Mouse (Mus musculus) skeletal muscle tissue, adult 2 months (tissue): ENCODE results near the gene Cyp11a1.

Experiments used
- DNase-seq: peaks from one replicate; pipeline ENCODE4 v3.0.0-alpha.2; 2012; ENCODE audit warnings: low read depth, low spot score

The Cyp11a1 gene

DNA sequence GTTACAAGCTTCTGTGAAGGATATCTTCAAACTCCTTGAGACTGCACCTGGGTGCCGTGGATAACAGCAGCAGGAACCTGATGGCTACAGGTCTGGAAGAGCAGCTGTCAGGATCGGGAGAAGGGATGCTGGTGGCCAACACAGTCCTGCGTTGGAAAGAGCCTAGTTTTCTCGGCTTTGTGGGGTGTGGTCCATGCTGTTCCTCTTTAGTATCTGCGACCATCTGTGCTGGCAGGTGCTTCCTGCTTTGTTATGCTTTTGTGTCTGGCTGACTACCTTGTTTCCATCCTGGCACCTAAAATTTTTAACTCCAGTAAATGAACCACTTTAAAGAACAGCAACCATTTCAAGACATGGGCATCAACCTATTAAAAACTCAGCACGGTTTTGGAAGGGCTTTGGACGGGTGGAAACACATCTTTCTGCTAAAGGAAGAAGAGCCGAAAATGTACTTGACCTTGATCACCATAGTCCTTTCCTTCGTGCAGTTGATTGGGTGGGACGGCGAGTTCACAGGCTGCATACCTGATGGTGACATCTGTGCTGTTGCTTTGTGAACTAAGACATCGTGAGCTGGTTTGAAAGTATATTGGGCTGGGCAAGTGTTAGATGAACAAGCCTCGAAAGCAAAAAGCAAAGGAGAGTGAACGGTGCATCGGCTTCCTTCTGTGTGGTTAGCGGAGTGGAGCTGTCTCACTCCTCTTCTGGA lies at the start of gene Cyp11a1:
TSS of gene Cyp11a1 (plus strand) at position 659 of the 709 bp plus-strand sequence.
- no peak for DNase-seq

DNA sequence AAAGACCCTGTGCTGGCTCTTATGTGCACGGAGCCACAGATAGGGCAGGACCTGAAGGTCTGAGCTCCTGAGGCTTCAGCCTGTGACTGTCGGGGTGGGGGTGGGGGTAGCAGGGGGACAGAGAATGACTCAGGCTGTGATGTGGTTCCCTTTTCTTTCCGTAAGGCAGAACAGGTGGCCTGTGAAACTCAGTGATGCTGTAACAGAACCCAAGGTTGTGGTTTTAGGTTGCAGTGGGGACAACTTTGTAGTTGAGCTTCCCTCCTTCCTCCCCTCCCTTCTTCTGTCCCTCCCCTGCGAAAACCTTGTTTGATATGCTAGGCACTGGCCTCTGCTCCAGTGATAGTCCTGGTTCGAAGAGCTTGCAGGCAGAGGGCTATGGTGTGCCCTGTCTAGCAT lies 49.4 kb upstream of the Cyp11a1 start:
- no peak for DNase-seq

DNA sequence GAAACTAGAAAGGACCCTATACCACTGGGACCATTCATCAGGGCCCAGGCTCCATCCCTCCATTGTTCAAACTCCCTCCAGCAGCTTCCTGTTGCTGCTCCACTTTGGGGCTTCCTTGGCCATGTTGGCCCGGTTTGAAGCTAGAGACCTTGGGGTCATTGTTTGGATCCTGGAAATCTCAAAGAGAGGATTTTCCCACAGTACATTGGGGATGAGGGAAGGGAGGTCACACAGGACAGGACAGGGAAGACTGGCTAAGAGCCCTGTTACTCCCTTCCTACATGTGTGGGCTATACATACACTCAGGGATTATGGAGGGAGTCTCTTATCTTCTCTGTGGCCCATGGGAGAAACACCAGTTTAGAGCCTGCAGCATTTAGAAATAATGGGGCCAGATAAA lies 47.6 kb upstream of the Cyp11a1 start:
- DNase-seq: no peak

DNA sequence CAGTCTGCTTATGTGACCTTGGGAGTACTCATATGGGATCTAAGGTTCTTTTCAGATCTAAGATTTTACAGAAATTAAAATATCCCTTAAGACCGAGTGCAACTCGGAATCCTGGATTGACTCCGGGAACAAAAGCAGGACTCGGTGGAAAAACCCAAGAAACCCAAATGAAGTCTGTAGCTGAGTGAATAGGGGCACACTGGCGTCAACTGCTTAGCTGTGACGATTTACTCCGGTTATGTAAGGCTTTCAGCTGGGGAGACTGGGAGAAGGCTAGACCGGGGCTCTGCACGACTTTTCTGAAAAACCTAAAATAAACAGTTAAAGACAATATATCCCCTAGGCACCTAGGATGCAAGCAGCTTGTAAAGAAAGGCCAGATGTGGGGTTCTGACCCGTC lies 46.8 kb upstream of the Cyp11a1 start:
- no peak for DNase-seq

DNA sequence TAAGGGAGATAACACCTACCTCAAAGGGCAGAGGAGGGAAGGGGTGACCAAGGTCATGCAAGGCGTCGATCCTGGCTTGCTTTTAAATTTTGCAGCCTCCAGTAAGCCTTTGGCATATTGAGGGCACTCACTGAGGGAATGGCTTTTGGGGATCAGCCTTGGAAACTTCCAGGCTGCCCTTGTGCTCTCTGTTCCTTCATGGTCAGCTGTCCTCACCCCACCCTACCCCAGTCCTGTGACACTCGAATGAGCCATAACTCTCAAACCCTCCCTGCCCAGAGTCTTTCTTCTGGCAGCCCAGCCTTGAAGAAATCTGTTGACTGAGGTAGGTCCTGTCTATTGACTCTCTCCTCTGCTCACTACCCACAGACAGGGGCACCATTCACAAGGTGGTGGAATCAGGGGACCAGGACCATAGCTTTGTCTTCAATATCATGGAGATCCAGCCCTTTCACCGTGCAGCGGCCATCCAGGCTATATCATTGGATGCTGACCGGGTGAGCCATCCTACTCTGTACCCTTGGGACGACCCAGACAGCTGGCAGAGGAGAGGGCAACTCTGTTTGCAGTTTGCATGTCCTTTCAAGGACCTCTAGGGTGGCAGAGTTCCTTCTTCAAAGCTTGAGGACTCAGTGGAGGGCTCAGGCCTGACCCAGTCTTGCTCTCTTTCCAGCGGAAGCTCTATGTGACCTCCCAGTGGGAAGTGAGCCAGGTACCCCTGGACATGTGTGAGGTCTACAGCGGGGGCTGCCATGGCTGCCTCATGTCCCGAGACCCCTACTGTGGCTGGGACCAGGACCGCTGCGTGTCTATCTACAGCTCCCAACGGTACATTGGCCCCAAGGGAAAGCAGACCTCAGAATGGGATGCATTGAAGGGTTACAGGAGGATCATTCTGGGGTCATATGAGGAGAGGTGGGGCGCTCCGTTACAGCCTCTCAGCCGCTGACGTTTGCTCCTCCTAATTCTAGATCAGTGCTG lies 46.0 kb upstream of the Cyp11a1 start:
- no peak for DNase-seq

DNA sequence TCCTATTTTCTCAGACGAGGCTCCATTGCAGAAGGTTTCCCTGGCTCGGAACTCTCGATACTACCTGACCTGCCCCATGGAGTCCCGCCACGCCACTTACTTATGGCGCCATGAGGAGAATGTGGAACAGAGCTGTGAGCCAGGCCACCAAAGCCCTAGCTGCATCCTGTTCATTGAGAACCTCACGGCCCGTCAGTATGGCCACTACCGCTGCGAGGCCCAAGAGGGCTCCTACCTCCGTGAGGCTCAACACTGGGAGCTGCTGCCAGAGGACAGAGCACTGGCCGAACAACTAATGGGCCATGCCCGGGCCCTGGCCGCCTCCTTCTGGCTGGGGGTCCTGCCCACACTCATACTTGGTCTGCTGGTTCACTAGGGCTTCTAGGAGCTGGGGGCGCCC lies 45.0 kb upstream of the Cyp11a1 start:
- DNase-seq: no peak

DNA sequence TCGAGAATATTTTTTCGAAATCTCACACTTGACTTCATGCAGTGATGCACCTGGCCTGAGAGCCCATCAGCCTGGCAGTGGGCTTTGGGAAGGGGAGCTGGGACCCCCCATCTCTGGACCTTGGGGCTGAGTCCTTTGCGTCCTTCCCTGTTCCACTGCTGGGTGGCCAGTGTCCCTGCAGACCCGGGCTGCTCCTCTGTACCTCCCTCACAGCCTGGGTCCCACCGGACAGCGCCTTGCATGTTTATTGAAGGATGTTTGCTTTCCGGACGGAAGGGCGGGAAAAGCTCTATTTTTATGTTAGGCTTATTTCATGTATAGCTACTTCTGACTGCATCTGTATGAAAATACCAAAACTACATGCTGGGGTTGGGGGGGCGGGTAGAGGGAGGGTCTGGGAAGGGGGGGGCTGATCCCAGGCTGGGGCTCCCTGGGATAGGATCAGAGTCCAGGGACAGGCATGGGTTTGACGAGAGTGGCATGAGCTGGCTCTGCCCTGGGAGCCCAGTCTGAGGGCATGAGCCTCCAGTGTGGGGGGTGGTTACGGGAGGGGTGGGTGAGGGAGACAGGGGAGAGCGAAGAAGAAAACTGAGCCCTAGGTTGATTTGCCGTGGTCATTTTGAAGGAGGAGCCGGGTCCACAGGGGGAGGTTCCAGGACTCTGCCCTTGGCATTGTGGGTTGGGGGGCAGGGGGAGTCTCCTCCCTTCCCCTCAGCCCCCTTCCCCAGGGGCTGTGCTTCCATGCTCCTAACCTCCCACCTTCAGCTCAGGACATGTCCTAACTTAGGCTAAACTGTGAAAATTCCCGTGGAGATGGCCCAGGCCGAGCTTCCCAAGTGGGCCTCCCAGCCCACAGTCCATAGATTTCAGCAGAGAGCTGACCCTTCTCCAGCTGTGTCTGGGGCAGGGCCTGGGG lies 44.1 kb upstream of the Cyp11a1 start:
- DNase-seq: no peak

DNA sequence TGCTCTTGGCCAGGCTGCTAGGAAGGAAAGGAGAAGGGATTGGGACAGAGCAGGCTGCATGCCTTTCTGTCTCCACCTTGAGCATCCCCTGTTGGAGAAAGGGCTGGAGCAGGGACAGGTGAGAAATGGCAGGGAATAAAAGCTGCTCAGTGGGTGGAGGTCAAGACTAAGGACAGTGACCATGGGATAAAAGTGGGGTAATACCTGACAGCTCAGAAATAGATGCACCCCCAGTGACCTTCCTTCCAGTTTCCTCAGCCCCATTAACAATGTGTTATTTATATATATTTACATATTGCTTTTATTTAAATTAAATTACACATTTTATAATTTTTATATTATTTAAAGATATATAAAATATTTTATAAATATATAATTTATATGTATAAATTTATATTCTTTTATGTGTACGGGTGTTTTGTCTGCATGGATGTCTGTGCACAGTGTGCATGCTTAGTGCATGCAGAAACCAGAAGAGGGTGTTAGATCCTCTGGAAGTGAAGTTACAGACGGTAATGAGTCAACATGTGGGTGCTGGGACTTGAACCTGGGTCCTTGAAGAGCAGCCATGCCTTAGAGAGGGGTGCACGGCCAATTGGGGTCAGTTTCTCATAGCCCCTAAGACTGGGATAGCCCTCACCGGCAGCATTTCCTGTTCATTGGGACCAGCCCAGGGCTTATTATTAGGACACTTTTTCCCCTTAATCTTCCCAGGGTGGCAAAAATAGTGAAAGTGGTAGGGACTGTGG lies 42.8 kb upstream of the Cyp11a1 start:
- DNase-seq: no peak

DNA sequence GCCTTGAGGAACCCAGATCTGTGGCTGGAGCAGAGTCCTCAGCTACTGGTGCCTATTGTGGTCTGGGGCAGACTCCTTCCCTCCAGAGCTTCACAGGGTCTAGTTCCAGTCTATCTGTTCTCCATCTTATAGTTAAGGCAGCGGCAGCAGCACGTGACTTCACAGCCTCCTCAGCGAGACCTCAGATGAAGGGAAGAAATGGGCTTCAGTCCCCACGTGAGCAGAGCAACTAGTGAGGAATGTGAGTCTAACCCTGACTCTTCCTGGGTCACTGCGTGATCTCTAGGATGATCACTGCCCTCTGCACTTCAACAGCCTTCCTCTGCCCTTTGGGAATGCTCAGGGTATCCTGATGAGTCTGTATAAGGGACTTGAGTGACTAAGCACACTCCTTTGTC lies 42.2 kb upstream of the Cyp11a1 start:
- no peak for DNase-seq

DNA sequence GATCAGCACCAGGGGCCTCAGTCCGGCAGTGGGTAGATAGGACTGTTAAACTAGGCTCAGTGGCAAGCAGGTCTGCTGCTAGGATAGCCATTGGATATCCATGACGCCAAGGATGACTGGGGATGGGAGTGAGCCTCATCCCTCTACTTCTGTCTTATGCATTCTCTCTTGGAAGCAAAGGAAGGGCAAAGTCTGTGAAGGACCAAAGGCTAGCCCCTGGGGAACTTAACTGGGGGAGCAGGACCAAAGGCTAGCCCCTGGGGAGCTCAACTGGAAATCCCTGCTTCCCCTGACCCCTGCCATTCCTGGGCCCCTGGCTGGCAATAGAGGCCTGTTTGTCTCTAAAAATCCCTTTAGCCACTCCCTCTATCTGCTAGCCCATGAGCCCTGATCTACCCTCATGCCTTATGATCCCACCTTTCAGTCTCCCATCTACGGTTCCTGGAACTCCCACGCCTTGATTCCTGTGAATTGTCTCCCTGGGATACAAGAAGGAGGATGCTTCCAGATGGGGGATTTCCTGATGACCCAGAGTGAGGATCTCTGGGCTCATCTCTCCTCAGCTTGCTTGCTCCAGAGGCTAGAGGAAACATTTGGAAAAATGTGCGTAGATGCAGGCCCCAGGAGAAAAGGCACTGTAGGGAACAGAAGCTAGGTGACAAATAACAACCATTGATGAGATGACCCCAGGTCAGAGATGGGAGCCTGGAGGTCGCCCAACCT lies 41.5 kb upstream of the Cyp11a1 start:
- no peak for DNase-seq

DNA sequence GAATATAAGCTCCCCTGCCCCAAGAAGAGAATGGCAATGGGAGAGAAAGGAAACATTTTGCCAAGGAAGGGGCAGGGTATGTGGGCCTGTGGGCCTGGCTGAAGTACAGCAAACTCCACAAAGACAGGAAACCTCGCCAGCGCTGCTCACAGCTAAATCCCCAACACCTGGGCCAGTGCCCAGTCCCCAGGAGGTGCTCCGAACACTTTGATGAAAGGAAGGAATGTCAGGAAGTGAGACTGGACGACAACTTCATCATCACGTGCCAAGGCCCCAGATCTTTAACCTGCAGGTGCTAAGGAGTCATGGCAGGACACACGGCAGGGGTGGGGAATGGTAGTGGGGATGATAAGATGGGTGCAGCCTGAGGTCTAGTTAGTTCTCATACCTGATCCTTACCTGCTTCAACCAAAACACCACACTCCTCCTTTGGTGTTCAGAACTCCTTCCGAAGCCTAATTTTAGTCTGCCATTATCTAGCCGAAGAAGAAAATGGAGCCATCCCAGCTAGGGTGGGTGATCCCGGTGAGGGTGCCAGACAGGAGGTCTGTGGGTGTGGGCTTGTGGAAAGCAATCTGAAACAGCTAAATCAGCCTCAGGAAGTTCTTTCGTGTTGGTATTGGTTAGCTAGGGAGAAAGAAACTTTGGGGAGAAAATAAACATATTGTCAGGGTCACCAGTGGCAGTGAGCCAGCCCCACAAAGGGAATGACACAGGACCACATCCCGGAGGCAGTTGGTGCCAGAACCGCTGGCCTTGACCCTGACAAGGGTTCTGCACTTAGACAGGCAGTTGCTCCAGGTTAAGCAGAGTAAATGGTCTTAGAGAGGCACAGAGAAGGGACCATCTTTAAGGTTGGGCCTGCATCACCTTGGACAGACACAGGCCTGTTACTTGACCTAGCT lies 40.7 kb upstream of the Cyp11a1 start:
- no peak for DNase-seq

DNA sequence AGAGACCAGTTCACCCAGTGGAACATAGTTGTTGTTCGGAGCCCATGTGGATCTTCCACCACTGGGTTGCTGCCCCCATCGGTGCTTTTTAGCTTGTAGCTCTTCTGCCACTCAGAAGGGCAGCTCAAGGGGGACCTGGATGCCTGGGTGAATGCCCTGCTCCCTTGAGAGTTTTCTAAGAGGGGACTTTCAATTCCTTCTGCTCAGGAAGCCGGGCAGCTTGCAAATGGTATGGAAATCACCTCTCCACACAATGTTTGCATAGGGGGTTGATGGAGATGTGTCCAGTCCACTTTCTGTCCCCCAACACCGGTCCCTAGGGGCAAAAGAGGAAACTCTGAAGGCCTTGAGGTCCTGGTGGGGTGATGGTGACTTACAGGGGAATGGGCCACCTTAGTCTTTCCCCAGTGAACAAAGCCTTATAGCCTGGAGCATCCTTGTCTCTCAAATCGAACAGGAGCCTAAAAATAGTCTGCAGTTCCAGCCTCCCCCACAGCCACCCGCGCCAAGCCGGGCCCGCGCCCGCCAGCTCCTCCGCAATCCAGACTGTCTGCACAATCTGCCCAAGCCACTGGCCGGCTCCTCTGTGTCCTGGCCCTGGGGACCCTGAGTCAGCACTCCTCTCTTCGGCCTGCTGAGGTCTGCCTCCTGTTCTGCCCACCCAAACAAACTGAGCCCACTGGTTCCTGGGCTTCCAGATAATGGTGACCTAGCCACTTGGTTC lies 38.8 kb upstream of the Cyp11a1 start:
- DNase-seq: no peak

DNA sequence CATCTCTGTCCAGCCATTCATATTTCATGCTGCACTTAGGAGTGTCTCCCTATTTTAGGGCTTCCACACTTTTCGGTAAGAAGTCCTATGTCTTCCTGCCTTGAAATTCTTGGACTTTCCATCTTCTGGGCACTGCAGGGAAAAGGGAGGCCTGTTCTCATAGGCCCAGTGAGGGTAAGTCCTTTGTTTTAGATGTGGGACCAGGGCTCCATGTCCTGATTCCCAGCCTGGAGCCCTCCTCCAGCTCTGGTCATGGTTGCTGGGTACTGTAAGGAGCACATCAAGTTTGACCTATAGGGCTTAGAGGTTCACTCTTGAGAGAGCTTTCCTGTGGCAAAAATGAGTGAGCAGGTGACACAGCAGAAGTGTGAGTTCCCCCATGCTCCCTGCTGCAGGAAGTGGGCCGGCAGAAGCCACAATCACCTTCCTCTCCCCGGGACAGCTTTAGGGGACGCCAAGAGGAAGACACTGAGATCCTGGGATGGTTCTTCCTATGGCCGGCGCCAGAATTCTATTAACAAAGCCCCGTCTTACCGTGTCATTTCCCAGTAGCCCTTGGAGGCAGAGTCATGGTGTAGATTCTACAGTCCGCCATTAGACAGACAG lies 37.9 kb upstream of the Cyp11a1 start:
- no peak for DNase-seq

DNA sequence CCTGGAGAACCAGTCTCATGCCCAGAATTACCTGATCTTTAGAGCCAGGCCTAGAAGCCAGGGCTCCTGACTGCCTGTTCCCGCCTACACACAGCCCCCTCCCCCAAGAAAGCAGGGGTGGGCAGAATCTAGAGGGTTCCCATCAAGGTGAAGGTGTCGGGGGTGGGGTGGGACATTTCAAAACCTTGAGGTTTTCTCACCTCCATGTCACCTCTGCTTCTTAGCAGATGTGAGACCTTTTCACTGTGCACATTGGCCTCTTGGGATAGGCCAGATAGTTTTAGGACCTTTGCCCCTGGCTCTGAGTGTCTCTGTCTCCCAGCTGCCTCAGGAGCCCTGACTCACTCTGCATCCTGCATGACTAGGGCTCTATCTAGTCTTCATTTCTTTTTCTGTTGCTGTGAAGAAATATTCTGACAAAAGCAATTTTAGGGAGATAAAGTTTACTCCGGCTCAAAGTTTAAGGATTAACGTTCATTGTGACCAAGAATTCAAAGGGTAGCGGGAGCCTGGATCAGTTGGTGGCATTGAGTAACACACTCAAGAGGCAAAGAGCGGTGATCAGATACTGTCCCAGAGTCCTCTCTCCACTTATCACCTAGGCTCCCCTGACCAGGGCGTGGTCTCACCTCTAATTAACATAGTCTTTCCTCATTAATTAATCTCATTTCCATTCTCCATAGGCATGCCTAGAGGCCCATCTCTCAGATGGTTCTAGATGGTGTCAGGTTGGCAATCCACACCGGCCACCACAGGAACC lies 37.2 kb upstream of the Cyp11a1 start:
- no peak for DNase-seq

DNA sequence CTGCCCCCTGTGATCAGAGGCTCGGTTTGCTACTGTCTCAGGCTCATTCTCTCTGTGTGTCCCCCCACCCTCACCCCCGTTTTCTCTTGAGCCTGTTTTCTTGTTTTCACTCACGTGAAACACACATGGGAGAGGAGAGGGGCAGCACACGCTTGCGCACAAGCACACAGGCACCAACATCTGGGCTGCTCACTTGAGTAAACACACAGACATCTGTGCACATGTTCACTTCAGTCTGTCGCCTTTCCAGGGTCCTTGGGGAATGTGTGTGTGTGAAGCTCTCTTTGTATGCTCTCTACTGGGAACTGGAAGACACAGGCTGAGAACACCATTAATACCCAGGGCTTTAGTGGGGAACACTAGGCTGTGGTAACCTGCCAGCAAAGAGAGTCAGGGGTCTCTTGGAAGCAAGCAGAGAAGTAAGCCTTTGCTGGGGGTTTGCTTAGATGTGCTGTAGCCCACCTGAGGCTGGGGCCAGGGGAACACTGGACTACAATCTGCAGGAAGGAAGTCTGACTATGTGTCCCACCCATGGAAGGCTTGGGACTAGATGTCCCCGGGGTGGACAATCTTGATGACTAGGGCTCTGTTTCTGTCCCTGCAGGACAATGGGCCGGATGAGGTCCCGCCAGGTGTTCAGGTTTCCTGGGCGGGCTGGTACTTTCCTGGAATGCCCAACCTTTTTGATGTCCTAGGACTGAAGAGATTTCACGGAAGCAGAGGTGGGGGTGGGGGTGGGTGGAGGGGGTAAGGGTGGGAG lies 36.3 kb upstream of the Cyp11a1 start:
- no peak for DNase-seq

DNA sequence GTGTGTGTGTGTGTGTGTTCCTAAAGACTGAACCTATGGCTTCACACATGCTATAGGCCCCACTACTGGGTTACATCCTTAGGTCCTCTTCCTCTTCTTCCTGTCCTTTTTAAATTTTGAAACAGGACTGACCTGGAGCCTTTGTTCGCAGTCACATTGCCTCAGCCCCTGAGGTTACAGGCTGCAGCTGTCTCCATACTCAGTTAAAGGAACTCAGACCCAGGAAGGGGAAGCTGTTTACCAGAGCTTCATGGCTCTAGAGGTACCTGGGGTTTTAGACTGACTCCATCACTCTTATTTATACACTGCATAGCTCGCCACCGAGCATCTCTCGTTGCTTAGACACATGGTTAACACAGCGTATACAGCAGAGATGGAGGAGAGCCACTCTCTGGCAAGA lies 34.8 kb upstream of the Cyp11a1 start:
- no peak for DNase-seq

DNA sequence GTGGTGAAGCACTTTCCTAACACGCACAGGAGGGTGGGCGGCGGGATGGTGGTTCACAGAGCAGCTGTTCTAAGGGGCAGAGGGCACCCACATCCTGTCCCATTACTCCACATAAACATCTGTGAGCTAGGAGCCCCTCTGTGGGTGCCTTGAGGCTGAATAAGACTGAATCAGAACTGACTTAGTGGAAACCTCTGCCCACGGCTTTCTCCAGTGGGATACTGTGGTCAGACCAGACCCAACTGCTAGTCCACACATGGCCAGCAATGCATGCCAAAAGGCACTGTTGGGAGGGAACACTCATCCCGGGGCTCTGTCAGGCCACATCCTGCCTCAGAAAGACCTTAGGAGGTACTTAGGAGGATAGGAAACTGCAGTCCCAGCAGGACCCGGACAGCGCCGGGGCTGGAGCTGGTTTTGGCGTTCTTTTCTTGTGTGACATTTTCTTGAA lies 34.0 kb upstream of the Cyp11a1 start:
- no peak for DNase-seq
